Mouse (Mus musculus) adrenal gland, adult 18-20 months (tissue): ENCODE measurements around the gene Tnfsf8. TPM values are rescaled to one million over a fixed set of nuclear protein-coding genes. Genes with fewer than 3 reads are reported as not detected.
A peak's percentile ranks its signal among the peaks of the same experiment; 100 is the strongest.

Experiments
- DNase-seq, 2 experiments: peaks; one replicate each; pipeline ENCODE4 v3.0.0; 2021 to 2022; ENCODE audit warnings: low spot score in 2 of 2
- total RNA-seq, 2 experiments: library from RNA; stranded (reverse); gene quantifications; 1 replicate in 1 of 2; 2 replicates in 1 of 2; pipeline ENCODE4 v1.2.3; 2021

The Tnfsf8 gene
- total RNA-seq, 2 experiments from 2014 or later = 0.07 TPM; not detected in 1

GRCm38 (mm10) chr4:63843924-63844323, 17.2 kb downstream of the Tnfsf8 start:
- DNase-seq = peak in 1 of 2 experiments; percentile 22

DNA sequence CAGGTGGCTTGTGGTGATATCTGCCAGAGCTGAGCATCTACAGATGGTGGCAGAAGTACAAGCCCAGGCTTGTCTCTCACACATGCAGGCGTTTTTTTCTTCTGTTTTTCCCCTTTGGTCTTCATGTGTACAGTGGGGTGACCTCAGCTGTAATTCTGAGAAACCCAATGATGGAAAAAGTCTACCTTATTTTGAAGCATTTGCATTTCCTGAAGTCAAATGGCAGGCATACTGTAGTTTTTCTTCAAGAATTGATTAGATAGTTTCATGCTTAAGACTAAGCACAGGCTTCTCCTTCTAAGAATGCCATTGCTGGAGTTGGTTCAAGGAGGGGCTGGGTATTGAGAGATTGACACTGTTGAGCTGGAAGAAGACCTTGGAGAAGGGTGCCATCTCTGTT, 18.9 kb downstream of the Tnfsf8 start:
- DNase-seq = no peak

GRCm38 (mm10) chr4:63840457-63840856, 20.7 kb downstream of the Tnfsf8 start:
- DNase-seq = no peak

- no peak for DNase-seq
Measured at GRCm38 (mm10) chr4:63823136-63823535, 38.0 kb downstream of the Tnfsf8 start.

DNA sequence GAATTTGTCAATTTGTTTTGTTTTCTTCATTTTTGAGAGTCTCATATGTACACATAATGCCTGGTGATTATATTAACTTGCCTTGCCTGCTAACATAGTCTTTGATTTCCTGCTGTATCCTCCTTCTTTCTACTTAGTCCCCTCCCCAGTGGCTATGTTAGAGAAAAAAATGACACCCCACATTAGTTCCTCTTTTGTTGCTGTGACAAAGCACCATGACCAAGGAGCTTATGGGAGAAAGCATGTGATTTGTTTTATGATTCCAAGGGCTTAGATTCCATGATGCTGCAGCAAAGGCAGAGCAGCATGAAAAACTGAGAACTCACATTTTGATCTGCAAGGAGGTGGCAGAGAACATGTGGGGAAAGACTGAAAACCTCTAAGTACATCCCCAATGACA, 43.6 kb downstream of the Tnfsf8 start:
- DNase-seq = no peak

DNA sequence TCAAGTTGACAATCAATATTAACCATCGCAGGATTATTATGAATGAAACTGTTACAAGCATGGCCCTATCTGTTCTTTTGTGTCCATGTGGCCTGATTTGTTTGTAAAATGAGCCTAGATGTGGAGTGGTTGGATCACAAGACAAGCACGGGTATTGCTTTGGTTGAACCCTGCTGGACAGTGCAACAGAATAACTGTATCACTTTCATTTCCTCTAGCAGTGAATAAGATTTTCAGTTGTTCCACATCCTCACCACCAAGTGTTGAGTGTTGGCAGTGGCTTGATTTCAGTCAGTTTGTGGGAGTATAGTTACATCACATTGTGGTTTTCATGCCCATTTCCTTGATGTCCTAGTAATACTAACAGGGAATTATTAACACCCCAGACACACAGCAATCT, 45.5 kb downstream of the Tnfsf8 start:
- no peak for DNase-seq

DNA sequence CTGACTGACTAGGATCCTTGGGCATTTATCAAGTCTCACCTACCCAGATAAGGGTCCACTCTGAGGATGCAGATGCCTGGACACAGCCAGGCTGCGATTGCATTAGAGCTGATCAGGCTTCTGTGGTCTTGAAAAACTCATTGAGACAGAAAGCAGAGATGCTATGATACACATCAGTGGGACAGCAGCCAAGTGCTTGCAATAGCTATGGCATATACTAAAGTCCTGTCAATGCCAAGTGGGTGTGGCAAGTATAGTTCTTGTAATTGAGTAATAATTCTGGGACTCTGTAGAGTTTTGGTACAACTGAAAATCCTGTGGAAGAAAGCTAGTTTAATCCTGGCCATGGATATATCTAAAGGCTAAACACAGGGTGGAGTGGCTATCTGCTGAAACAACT, 63.1 kb downstream of the Tnfsf8 start:
- no peak for DNase-seq

GRCm38 (mm10) chr4:63796527-63796926, 64.6 kb downstream of the Tnfsf8 start:
- no peak for DNase-seq

DNA sequence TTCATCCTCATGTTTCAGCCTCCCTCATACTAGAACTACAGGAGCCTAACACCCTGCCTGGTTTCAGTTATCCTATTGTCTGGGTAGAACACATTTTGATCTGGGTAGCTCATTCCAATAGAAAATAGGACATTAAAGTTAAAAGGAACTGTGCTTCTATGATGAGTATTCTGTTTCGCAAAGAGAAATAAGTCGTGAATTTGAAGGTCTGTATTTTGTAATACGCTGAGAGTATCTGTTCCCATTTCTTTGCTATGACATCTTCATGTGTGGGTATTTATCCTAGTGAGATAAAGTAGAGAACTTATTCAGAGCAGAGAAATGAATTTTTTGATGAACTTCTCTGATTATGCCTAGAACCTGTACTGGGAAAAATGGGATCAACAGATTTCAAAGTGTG, 68.8 kb downstream of the Tnfsf8 start:
- DNase-seq = no peak

GRCm38 (mm10) chr4:63785466-63785865, 75.7 kb downstream of the Tnfsf8 start:
- DNase-seq = no peak

- DNase-seq = no peak
Measured at GRCm38 (mm10) chr4:63783826-63784225, 77.3 kb downstream of the Tnfsf8 start.

DNA sequence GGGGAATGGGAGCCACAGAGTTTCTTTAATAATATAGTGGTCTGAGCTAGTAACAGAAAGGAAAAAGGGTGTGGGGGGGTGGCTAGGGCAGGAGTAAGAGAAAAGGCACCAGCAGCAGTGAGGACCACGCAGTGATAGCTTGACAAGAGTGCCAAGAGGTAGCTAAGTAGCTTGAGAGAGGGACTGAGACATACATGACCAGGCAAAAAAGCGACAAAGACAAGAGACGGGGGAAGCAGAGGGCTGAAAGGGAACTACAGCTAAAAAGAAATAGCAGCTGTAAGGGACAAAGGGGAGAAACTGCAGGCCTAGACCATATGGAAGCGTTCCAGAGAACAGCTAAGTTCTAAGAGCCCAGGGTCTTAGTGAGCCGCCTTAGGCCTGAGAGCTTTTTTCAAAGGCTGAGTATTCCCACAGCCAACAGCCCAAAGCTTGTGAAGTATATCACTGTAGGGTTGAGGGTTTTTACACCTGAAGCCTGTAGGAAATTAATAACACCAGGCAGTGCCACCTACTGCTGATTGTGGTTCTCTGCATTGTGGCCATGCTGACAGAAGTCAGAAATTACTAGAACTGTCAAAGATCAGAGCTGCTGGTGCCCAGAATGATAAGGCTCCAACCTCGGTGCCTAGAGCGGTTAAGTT, 78.1 kb downstream of the Tnfsf8 start:
- no peak for DNase-seq

Other genes with a start within 250 kb of the Tnfsf8 start
- not detected for gene Tex48, start 238.9 kb downstream of the Tnfsf8 start, total RNA-seq
- gene Gm11214, start 198.0 kb downstream of the Tnfsf8 start, total RNA-seq = not detected
- under 1 TPM; 0.33 to 0.48 TPM for gene Tnfsf15, start 116.2 kb downstream of the Tnfsf8 start, total RNA-seq
- 1 to 10 TPM; 2.4 to 5.2 TPM for gene Tnc, start 185.7 kb upstream of the Tnfsf8 start, total RNA-seq